Mouse (Mus musculus): ENCODE measurements around the gene Fmod.
A peak's percentile ranks its signal among the peaks of the same experiment; 100 is the strongest.

Fmod gene

DNA sequence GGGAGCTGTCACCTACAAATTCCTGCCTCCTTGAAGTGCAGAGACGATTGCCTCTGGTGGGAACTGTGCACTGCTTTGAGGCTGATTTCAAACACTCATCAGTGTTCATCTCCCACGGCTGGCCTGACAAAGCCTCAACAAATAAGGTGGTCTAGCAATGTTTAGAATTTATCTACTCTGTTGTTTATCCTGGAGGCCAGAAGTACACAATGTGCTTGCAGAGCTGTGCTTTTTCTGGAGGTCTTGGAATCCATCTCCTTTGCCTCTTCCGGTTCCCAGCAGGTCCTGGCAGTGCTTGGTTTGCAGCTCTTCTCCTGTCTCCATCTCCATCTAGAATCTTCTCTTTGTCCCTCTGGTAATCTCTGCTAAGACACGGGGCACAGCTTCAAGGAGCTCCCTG lies 19.2 kb downstream of the Fmod start:
- DNase-seq = no peak

DNA sequence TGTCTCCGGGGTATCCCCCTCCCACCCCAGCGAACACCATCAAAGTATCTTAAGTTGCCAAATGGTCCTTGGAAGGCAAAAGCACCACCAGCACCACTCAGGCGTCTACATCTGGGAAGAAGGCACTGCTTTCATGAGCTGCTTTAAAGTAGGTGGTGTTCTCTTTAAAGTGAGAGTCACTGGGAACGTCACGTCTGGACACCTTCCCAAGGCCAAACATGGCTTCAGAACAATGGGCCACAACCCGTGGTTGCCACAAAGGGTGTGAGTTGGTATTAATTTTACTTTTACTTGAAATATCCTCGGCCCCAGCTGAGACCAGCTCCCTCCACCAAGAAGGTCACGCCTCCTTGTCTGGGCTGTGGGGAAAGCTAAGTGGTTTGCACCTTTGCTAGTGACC lies 20.7 kb downstream of the Fmod start:
- no peak for DNase-seq

DNA sequence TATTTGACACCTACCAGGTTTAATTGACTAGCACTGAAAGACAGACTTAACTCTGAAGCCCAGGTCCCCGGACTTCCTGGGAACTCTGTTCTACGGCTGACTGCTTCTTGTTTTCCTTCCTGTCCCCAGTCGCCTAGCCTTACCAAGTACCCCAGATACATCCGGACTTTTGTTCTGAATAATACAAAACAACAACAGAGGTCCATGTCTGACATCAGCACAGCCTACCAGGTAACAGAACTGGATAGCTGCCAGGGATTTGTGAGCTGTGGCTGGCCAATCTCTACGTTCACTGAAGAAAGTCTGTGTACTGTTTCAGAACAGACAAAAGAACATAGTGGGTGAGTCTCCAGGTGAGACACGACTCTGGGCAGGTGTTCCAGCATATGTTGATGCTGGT lies 21.8 kb downstream of the Fmod start:
- peak in 1 of 2 experiments; percentile 46 for DNase-seq

DNA sequence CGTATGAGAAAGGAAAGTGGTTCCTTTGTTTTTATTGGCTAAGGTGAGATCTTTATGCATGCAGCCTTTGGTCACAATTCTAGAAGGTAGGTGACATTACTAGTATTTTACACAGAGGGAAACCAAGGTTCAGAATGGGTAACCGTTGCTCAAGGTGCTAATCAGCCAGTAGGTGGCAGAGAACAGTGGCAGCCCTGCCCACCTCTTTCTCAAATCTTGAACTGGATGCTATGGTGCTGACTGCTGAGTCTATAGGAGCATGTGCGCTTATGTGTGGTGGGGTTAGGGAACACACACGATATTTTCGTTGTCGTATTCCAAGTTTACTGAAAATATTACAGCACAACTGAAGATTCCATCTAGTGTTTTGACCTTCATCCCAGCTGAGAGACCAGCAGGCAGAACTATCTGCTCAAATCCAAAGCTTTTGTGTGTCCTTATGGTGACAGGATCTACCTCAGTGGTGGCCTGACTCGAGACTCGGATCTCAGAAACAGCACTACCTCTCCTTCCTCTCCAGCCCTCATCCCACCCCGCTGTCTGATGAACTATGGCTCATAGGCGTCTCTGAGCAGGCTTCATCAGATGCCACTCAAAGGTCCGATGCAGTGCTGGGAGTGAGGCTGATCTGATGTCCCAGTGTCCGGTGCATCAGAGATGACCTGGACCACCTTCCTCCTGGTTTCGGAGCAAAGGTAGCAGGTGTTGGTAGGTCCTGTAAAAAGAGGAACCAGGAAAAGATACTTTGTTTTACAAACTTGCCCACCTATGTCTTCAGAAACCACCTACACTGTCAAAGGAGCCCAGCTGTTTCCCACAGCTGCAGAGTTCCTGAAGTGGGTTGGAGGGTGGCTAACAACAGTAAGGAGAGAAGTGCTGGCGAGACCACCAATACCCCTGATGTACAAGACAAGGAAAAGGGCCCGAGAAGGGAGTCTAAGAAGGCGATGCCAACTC lies 23.0 kb downstream of the Fmod start:
- DNase-seq = no peak

DNA sequence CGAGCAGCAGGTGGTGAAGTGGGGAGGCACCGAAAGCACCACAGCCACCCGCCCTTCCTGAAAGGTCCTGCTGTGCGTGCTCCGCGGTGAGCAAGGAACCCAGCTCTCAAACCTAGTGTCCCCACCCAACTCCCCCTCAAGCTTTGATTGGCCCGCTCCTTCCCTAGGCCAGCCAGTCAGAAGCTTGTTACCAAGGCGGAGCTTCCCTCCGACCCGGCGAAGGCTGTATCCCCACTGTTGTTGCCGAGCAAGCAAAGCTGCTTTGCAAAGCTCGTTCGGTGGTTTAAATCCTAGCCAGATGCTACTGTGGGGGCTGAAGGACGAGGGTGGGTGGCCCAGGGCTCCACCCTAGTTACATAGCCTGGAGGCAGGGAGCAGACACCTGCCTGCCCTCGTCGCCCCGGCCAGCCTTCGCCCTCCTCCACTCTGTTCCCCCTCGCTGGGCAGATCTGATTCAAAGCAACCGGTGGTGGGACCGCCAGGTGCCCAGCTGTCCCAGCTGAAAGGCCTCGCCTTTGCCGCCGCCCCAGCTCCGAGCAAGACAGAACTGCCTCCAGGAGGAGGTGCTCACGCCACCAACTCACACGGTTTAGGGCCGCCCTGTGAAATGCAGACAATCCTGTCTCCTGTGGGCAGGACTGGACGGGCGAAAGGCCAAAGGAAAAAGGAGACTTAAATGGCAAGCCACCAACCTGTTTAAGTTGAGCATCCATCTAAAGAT lies 24.0 kb downstream of the Fmod start:
- DNase-seq = peak; percentile 88 to 93

DNA sequence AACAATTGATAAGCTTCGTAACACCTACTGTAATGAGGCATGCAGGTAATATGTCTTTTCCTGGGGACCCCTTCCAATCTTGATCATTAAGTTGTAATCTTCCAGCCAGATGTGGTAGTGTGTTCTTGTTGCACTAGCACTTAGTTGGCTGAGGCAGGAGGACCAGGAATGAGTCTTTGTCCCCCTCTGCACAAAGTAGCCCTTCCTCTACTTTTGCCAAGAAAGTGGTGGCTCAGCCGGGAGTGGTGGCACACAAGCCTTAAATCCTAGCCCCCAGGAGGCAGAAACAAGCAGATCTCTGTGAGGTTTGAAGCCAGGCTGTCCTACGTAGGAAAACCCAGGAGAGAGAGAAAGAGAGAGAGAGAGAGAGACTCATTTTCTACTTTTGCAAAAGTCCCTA lies 24.9 kb downstream of the Fmod start:
- DNase-seq = no peak

DNA sequence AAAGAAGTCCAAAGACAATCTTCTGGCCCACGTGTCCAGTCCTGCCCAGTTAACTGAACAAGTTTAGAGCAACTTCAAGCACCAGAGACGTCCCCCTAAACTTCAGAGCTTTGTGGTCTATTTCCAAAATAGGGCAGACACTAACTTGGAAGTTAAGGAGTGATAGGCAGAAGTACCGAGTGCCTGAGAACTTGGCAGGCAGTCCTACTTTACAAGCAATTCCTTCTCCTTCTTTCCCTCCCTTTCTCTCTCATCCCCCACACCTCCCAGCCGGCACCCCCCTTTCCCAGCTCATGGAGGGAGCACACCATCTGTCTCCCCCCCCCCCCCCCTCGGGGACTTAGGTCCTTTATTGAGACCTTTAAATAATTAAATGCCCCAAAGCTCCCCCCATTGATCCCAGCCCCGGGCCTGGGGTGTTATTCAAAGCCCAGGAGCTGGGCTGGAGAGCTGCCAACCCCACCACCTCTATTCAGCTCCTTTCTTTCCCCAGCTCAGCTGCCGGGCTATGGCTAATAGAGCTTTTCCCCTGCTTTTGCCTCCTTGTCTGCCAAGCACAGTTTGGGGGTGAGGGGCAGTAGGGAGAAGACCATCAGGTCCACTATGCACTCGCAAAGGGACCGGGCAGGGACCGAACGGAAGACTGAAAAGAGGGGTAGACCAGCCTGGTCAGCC lies 25.5 kb downstream of the Fmod start:
- DNase-seq = peak in 1 of 2 experiments; percentile 41

DNA sequence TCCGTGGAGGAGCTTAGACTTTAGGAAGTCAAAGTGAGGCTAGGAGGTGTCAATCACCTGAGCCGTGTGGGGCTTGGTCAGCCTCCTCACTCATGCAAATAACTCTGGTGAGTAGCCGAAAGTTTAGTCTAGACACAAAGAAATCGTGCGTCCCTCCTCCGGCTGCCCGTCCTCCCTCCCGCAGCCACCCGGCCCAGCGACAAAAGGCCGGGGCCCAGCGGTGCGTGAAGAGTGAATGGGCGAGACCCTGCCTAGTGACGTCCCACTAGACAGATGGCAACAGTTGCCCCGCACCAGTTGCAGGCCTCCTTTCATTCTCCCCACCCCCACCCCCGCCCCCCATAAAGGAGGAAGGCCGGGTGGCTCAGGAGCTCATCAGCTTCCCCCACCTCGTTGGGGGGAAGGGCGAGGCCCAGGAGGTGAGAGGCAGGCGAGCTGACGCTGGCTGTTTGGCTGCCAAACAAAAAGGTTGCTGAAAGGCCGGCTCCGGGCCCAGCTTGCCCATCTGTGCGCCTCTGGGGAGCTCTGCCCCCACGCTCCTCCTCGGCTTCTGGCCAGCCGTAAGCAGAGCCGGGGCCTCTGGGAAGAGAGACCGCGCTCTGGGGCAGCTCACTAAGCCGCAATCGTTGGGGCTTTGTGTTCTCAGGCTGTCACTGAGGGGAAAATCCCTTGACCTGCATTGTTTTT lies 26.2 kb downstream of the Fmod start:
- peak; percentile 69 to 76 for DNase-seq

DNA sequence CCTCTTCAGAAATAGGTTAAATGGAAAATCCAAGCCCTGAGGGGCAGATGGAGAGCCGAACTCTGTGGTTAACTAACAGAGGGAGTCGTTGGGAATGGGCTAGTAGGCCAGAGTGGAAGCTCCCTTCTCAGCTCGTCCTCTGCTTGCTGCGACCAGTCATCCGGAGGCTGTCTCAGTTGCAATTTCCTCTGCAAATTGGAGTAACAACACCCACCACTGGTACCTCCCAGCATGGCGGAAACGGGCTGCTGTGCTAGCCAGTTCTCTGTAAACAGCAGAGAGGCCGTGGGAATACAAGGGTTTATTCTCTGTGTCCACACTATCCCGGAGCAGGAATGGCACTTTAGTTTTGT lies 26.7 kb downstream of the Fmod start:
- DNase-seq = peak; percentile 42 to 49

DNA sequence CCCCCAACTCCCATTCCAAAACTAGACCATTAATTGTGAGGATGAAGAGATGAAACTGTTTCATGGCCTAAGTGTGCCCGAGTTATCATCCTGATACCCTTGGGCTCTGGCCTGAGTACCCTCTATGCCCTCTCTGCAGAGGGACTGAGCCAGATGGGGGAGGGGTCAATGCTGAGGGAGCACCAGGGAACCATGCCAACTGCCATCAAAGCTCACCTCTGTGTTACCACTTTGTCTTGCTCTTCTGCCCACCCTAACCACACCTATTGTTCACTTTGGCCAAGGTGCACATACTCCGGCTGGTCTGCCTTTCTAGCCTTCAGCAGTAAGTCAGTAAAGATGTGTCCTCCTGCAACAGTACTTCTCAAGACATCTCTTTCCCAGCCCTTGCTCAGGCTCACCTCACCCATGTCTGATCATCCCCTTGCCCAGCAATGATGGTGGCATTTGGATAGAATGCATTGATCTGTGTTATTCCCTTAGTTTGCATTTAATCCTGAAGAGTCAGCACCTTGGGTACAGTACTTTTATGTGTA lies 27.3 kb downstream of the Fmod start:
- no peak for DNase-seq

DNA sequence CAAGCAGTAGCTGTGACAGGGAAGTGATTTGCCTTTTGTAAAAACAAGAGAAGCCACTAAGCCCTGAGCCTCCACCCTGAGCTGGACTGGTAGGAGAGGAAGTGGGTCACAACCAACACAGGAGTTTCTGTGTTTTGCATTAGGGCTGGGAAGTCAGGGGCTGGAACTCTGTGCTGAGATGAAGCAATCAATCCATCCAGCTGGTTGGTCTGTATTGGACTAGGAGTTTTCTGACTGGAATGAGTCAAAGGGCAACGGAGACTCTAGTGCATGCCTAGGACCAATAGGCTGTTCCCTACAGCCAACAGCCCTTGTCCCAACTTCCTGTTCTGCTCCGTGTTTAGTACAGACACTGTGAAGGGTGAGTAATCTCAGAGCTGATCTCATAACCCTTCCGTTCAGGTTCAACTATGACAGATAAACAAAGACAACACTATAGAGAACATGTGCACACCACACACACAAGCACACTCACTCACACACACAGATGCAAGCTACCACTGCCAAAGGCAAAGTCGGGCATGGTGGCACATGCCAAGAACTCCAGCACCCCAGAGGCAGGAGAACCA lies 28.3 kb downstream of the Fmod start:
- DNase-seq = no peak

DNA sequence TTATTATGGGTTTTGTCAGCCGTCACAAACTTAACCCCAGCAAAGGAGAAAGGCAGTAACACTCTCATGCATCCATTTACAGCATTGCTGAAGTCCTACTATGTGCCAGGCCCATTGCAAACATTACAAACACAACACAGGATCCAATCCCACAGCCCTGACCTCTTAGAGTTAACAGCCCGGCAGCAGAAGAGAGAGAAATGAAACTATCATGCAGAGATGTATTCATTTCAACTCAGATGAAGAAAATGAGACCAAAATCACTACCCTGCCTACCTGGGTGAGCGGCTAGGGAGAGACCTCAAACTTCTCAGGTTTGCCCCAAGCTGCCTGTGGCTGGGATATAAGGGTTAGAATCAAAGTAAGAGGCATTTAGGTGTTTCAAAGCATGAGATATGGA lies 29.5 kb downstream of the Fmod start:
- no peak for DNase-seq

DNA sequence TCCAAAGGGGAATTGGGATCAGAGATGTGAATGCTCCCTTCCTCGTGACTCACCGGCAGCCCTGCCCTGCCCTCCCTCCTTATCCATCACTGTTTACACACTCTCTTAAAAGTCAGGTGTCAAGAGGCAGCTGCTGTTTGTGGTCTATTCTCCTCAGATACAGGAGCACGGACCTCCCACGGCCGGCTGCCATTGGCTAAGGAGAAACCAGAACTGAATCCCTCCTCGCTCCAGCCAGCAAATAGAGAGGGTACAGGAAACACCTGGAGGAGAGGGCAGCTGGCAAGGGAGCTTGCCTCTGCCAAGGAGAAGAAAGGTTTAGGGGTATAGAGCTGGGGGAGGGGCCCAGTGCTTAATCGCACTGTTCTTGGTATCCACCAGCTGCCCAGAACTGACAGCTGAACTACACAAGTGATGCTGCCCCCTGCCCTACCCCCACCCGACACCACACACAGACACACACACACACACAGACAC lies 30.1 kb downstream of the Fmod start:
- DNase-seq = peak; percentile 62 to 67

DNA sequence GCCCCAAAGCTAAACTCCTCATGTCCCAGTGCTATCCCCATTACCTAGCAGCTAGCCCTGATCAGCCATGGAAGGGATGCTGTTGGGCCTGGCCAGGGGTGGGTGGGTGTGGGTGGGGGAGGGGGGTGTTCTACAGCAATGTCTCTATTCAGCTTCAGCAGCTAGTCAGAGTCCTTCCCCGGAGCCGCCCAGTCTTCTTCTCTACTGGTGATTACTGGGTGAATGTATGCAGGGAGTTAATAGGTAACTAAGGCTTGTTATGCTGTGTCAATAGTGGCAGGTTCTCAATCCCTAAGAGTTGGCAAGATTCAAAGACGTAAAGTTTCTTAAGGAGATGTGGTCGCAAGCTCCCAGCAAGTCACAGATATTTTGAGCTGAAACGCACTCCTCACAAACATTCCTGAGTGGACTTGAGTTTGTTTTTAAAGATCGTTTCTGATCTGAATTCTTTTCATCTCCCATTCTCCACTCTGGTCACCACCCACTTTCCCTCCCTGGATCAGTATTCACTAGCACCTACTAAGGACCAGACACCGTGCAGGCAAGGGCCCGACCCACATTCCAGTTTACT lies 33.1 kb downstream of the Fmod start:
- DNase-seq = no peak

DNA sequence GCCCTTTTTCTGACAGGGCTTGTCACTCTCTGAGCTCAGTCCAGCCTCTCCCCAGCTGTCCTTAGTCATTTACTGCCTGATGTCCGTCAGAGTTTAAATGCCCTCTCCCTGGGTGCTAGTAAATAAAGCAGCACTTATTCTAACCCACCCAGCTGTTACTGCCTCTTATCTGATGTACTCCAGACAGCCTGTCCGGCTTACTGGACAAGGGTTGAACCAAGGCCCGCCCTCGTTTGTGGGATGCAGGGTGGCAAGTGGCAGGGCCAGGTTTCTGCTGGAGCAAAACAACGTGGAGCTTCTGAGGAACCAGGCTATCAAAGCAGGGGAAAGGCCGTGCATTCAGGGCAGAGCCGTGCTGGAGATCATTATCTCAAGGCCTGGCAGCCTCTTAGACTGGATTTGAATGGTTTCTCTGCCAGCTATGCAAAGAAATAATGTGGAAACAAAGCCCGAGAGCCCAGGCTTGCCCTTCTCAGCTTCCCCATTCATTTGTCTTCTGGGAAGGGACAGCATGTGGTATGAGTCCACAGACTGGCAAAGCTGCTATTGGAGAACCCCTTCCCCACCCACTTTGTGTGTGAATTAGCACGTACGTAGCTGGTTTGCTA lies 34.5 kb downstream of the Fmod start:
- DNase-seq = peak; percentile 55 to 70

DNA sequence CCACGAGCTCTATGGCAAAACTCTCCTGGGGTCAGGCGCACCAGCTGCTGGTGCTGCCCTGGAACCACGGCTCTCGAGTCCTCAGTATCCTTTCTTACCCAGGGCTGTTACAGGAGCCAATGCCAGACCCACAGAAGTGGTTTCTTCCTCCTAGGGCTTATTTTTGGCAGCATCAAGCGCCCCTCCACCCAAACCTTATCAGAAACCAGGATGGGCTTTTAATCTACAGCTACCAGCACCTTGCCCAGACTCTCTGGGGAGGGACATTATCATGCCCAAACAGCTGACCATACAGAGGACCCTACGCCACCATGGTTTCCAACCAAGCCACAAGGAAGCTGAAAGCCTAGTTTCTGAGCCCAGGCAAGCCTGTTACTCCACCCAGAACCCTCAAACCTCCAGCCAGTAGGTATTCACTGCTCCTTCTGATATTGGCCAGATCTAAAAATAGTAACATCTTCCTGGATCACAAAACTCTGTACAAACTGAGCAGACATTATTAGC lies 36.1 kb downstream of the Fmod start:
- DNase-seq = no peak

DNA sequence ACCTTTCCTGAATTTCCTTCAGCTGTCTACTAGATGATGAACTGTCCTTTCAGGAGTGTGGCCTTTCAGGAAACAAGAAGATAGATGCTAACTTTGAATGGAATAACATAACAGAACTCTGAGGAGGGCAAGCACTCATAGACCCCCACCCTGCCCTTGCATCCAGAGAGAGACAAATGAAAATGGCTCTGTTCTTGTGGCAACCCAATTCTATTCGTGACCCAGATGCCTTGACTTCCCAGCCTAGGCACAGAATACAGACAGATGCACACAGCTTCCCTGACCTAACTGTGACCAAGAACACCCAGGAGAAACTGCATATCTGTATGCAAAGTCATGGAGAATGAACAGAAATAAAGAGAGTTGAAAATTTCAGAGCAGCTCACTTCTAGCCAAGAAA lies 36.6 kb downstream of the Fmod start:
- no peak for DNase-seq

DNA sequence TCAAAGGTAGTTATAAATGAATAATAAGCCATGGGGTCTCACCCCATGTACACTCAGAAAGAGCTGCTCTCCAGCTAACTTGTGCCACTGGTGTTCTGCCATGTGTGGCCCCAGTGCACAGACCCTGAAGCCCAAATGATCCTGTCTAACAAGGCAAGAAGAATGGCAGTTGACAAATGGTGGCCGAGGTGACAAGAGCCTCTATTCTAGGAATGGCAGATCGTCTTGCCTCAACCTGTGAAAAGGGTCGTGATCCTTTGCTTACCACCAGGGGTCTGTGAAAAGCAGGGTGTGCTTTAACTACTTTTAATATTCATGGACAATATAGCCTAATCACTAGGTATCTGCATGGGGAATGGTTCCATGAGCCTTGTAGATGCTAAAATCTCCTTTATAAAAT lies 37.1 kb downstream of the Fmod start:
- no peak for DNase-seq

DNA sequence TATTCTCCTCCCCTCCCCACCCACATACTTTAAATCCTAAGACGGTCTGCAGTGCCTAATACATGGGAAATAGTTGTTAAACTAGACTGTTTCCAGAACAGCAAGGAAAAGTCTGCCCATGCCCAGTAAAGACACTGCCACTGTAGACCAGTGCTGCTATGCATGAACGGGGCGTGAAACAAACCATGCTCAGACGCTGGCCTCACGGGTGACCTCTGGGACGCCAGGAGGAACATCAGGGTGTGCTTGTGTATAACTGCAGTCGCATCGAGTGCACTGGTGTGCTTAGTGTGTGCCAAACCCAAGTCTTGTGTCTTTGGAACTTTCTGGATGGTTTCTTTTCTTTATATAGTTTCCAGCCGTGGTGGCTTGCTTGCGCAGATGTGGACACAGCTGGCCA lies 37.6 kb downstream of the Fmod start:
- no peak for DNase-seq

DNA sequence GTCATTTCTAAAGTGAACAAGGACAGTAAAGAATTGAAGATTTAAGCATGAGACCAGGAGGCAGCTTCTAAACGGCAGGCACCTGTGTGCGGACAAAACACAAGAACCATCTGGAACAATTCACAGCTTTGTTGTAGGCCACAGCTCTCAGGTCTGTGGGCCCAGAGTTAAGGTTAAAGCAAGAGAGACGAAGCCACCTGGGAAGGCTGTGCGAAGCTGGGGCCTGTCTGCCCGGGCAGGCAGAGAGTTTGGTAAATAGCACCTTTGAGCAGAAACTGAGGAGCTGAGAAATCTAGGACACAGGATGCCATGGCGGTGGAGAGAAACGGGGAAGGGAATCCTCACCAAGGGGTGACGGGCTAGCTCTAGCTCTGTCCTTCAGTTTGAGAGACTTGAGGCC lies 38.5 kb downstream of the Fmod start:
- no peak for DNase-seq

DNA sequence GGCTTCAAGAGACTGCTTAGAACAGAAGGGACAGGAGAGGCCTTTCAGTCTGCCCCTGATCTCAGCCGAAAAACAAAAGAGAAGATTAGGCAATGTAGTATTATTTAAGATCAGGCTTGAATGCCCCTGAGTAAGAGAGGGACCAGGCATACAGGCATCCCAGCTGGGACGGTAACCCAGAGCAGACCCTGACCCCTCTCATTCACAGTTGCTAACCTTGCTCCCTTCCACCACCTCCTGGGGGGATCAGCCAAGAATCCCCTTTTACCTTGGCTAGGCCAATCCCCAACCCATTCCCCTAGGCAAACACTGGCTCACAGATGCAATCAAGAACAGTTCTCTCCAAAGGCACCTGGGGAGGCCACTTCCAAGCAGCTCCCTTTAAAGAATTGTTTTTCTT lies 39.7 kb downstream of the Fmod start:
- no peak for DNase-seq
